Mouse (Mus musculus) liver, embryonic 14.5 days (tissue): ENCODE measurements around the gene Abl1.

Experiments
- CTCF ChIP-seq: IDR thresholded peaks from 2 replicates; pipeline ENCODE4 v1.5.1; 2016; ENCODE audit warnings: antibody characterized with exemption, low read depth, control low read depth
- EP300 ChIP-seq: IDR thresholded peaks from 2 replicates; pipeline ENCODE4 v1.6.1; 2016; ENCODE audit warnings: antibody characterized with exemption, low read depth

GRCm38 (mm10) chr2:31822524-31823371, 134.6 kb downstream of the Abl1 start:
- TF ChIP-seq CTCF (no peak), EP300 (no peak)
